Mouse (Mus musculus) neural tube, embryonic 14.5 days (tissue): ENCODE results near the gene Klhdc7b. TPM values are rescaled to one million over a fixed set of nuclear protein-coding genes. Genes with fewer than 3 reads are reported as not detected.

ENCODE experiments used
- ATAC-seq: fragments of 200-750 bp; cut with Nextera tagmentation; 2 replicates; pipeline ENCODE4 v1.8.0; 2017; ENCODE audit warnings: low read depth, mild to moderate bottlenecking, moderate TSS enrichment, moderate library complexity
- H3K27ac ChIP-seq: fragments of 300-500 bp; sonication (generic); 2 replicates; pipeline ENCODE4 v1.5.1; 2014; ENCODE audit warnings: low read depth, mild to moderate bottlenecking, control low read depth, low read length, moderate library complexity, mixed read lengths
- H3K27me3 ChIP-seq: fragments of 300-500 bp; sonication (generic); 2 replicates; pipeline ENCODE4 v1.6.1; 2014; ENCODE audit warnings: low read length; ENCODE audit not compliant: control insufficient read depth, insufficient read depth
- H3K36me3 ChIP-seq: fragments of 300-500 bp; sonication (generic); 2 replicates; pipeline ENCODE4 v1.6.1; 2014; ENCODE audit warnings: low read length, mixed read lengths; ENCODE audit not compliant: control insufficient read depth, insufficient read depth
- H3K4me1 ChIP-seq: fragments of 300-500 bp; sonication (generic); 2 replicates; pipeline ENCODE4 v1.6.1; 2014; ENCODE audit warnings: low read length; ENCODE audit not compliant: control insufficient read depth, insufficient read depth
- H3K4me2 ChIP-seq: fragments of 300-500 bp; sonication (generic); 2 replicates; pipeline ENCODE4 v1.6.1; 2014; ENCODE audit warnings: mild to moderate bottlenecking, low read depth, low read length, control low read depth
- H3K4me3 ChIP-seq: fragments of 300-500 bp; sonication (generic); 2 replicates; pipeline ENCODE4 v1.5.1; 2014; ENCODE audit warnings: low read depth, low read length, control low read depth, mixed read lengths
- H3K9ac ChIP-seq: fragments of 300-500 bp; sonication (generic); replicated peaks from 2 replicates; pipeline ENCODE4 v1.6.1; 2014; ENCODE audit warnings: low read depth, mild to moderate bottlenecking, control low read depth, low read length, mixed read lengths
- H3K9me3 ChIP-seq: fragments of 300-500 bp; sonication (generic); 2 replicates; pipeline ENCODE4 v1.6.1; 2016; ENCODE audit warnings: low read length; ENCODE audit not compliant: control insufficient read depth
- WGBS: fragments of 180-500 bp; shearing (Covaris S2); extraction: QIAGEN DNeasy Blood & Tissue Kit; methylation state at CpG from one replicate; pipeline ENCODE4 v1.1.7; 2014; 5-methylcytosine and 5-hydroxymethylcytosine counted together
- polyA plus RNA-seq: library from polyadenylated mRNA; unstranded; fragments of >200 nt; fragmentation: Nextera tagmentation; extraction: Ambion mirVana; gene quantifications from 2 replicates; pipeline ENCODE4 v1.2.1, GENCODE M21; 2014

The Klhdc7b gene
- polyA plus RNA-seq, 1 experiment from 2014 or later, result 0.07 TPM

DNA sequence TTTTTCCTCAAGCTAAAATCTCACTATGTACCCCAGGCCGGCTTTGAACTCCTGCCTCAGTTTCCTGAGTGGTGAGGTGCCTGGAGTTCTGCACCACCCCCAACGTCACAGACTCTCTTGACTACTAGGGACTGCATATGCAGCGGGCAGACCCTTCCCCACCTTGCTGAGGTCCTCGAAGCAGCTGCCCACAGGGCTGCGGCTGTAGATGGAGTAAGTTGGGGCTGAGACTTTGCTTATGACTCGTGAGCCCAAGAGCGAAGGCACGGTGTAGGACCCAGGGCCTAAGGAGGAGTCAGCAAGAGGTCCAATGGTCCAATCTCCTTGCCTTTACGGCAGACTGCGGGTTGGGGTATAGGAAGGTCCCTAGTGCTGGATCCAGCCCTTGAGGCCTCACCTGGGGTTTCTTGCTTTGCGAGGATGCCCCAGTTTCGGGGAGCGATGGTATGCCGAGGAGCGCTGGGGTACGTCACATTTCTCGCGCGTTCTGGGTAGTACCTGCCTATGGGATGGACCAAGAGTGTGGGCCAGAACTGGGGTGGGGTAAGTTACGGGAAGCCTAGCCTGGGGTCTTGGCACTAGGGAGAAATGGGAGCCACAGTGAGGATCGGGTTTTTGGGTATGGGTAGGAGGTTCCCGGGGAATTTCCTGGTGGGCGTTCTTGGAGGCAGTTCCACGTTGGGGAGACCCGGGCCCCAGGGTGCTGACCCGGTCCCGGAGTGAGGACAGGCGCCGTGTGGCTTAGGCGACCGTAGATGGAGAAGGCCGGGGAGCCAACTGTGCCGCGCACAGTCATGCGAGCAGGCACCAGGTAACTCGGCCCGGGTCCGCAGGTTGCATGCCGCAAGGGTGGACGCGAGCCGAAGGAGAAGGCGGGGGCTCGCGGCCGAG, 6.5 kb upstream of the Klhdc7b start:
- H3K4me1 ChIP-seq, result peaks cover 16% of the 10 kb centered on the region
- WGBS, result 11% methylated on average over 46 of the region's 46 CpGs
- no peak overlapping the region for H3K27ac ChIP-seq
- no peak for ATAC-seq
- H3K27me3 ChIP-seq, result peaks cover 26% of the 10 kb centered on the region
- H3K9me3 ChIP-seq, result no peaks in the 10 kb centered on the region
- H3K9ac ChIP-seq, result peak overlapping the region; percentile 25
- H3K36me3 ChIP-seq, result no peaks in the 10 kb centered on the region
- peak overlapping the region; percentile 55 for H3K4me2 ChIP-seq
- H3K4me3 ChIP-seq, result peak overlapping the region; percentile 23

DNA sequence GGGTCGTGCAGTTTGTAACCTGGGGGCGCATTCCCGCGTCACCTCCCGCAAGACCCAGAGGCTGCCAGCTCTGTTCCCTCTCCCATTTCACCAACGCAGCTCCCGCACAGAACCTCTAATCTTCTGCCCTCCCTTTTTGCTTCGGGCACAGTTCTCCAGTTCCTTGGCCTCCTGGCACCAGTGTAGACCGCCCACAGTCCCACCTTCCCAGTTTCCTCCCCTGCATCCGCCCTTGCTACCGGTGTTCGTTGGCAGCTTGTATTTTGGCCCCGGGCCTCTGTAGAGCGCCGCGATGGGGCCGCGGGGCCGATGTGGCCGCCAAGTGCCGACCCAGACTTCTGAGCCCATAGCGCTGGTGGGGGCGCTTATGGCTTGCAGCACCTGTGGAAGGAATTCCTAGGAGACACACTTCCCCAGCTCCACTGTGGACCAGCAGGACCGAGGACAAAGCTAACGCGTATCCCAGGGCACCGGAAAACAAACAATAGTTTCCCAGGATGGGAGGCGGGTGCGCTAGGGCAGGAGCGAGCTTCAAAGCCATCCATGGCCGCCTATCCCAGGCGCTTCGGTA, 5.8 kb upstream of the Klhdc7b start, which contains the start of gene Odf3b:
Gene Odf3b, minus strand, starts transcription at position 452 of the 571 bp plus-strand sequence.
- Histone ChIP-seq H3K4me1 (peaks cover 14% of the 10 kb centered on the region; the same call in 1 of the 2 replicates), H3K27ac (no peak within 1 kb of the TSS), H3K9ac (peak within 1 kb of the TSS; percentile 25), H3K27me3 (peaks cover 26% of the 10 kb centered on the region), H3K9me3 (no peaks in the 10 kb centered on the region), H3K36me3 (no peaks in the 10 kb centered on the region), H3K4me2 (peak within 1 kb of the TSS; percentile 55), H3K4me3 (peak within 1 kb of the TSS; percentile 23)
- ATAC-seq, result no peak
- WGBS, result 1% methylated on average over 29 of the region's 33 CpGs

DNA sequence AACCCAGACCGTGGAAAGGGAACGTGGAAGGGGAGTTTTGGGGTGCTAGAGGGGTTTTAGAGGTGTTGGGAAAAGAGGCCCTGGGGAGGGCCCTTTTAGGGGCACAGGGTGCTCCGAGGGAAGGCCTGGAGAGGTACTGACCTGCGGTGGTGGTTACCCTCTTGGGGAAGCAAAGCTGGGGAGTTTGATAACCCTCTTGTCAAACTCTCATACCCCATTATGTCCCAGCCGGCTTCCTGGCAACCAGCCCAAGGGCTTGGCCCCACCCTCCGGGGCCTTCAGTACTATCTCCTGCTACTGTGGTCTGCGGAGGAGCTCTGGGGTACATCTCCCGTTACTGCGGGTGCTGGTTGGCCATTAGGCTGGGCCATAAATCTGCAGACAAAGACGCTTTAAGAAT, 5.3 kb upstream of the Klhdc7b start:
- no peak for ATAC-seq
- peak overlapping the region; percentile 23; the same call in 1 of the 2 replicates for H3K4me3 ChIP-seq
- no peak overlapping the region for H3K27ac ChIP-seq
- peaks cover 26% of the 10 kb centered on the region for H3K27me3 ChIP-seq
- WGBS, result 4% methylated on average over 10 of the region's 10 CpGs
- no peaks in the 10 kb centered on the region for H3K9me3 ChIP-seq
- H3K9ac ChIP-seq, result no peak overlapping the region
- peaks cover 10% of the 10 kb centered on the region; the same call in 1 of the 2 replicates for H3K4me1 ChIP-seq
- no peaks in the 10 kb centered on the region for H3K36me3 ChIP-seq
- H3K4me2 ChIP-seq, result peak overlapping the region; percentile 55

DNA sequence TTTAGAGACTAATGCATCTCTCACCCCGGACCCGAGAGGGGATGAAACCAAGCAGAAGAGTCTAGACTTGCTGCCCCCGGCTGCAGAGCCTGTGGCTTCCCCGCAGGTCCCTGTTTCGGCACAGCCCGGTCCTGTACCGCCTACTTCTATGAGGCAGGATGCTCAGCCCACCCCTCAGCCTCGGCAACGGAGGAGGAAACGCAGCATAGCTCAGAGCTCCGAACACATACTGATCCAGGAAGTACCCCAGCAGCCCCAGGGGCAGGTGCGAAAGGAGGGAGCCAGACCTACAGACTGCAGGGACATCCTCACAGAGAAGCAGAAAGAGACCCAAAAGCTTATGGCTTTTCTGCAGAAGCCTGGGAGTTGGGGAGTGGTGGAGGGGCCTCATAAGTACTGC, 2.4 kb downstream of the Klhdc7b start:
- no peak overlapping the region for H3K4me2 ChIP-seq
- no peaks in the 10 kb centered on the region for H3K27me3 ChIP-seq
- no peak for ATAC-seq
- no peak overlapping the region for H3K9ac ChIP-seq
- H3K9me3 ChIP-seq, result no peaks in the 10 kb centered on the region
- no peaks in the 10 kb centered on the region for H3K4me1 ChIP-seq
- H3K27ac ChIP-seq, result no peak overlapping the region
- H3K36me3 ChIP-seq, result no peaks in the 10 kb centered on the region
- H3K4me3 ChIP-seq, result no peak overlapping the region
- WGBS, result 47% methylated on average over 12 of the region's 12 CpGs

DNA sequence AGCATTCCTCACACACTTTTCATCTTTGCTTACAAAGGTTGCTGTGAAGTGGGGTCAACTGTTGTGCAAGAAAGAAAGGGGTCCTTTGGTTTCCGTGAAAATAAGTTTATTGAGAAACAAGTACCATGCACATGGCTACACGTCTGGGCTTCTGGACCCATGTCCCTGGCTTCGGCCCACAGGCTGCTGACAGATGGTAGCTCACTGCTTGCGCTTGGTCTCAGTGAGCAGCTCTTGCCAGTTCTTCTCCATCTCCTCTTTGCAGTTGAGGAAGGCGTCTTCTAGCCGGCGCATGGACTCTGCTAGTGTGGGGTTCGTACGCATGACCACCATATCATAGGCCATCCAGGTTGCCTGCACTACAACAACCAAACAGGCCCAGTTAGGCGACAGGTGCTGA, 5.4 kb downstream of the Klhdc7b start:
- H3K4me2 ChIP-seq, result no peak overlapping the region
- H3K4me3 ChIP-seq, result no peak overlapping the region
- H3K4me1 ChIP-seq, result no peaks in the 10 kb centered on the region
- no peak for ATAC-seq
- no peaks in the 10 kb centered on the region for H3K36me3 ChIP-seq
- H3K9me3 ChIP-seq, result no peaks in the 10 kb centered on the region
- 95% methylated on average over 10 of the region's 10 CpGs for WGBS
- no peak overlapping the region for H3K9ac ChIP-seq
- no peaks in the 10 kb centered on the region for H3K27me3 ChIP-seq
- H3K27ac ChIP-seq, result no peak overlapping the region

DNA sequence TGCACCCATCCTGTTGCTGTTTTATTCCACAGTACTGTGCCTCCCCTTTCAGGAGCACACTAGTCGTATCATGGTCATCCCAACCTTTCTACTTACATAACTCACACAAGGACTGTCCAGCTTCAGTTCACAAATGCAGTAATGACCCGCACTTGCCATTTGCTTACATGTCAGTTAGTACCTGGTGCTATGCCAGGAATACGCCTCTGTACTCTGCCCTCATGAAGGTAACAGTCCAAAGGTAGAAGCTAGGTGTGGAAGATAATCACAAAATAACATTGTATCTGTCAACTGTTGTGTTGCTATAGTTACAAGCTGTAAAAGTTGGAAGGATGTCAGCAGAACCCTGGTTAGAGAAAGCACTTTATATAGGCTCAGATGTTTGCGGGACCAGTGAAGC, 12.2 kb downstream of the Klhdc7b start:
- ATAC-seq, result no peak
- H3K27ac ChIP-seq, result no peak overlapping the region
- no peaks in the 10 kb centered on the region for H3K27me3 ChIP-seq
- 88% methylated on average over 4 of the region's 4 CpGs for WGBS
- H3K9me3 ChIP-seq, result no peaks in the 10 kb centered on the region
- H3K4me3 ChIP-seq, result no peak overlapping the region
- no peaks in the 10 kb centered on the region for H3K4me1 ChIP-seq
- no peak overlapping the region for H3K4me2 ChIP-seq
- no peak overlapping the region for H3K9ac ChIP-seq
- no peaks in the 10 kb centered on the region for H3K36me3 ChIP-seq

DNA sequence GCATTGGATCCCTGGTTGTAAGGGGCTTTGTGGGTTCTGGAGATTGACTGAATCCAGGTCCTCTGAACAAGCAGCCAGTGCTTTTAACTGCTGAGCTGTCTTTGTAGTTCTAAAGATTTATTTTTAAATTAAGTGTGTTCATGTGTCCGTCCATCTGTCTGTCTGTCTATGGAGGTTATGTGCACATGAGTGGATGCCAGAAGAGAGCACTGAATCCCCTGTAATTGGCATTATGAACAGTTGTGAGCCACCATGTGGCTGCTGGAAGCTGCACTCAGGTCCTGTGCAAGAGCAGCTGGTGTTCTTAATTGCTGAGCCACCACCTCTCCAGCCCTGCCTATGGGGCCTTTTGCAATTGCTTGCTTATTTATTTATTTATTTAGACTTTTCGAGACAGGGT, 13.4 kb downstream of the Klhdc7b start:
- Histone ChIP-seq H3K27me3 (no peaks in the 10 kb centered on the region), H3K9me3 (no peaks in the 10 kb centered on the region), H3K4me2 (no peak overlapping the region), H3K4me1 (no peaks in the 10 kb centered on the region), H3K4me3 (no peak overlapping the region), H3K36me3 (no peaks in the 10 kb centered on the region), H3K9ac (no peak overlapping the region), H3K27ac (no peak overlapping the region)
- 80% methylated on average over 2 of the region's 2 CpGs for WGBS
- no peak for ATAC-seq

DNA sequence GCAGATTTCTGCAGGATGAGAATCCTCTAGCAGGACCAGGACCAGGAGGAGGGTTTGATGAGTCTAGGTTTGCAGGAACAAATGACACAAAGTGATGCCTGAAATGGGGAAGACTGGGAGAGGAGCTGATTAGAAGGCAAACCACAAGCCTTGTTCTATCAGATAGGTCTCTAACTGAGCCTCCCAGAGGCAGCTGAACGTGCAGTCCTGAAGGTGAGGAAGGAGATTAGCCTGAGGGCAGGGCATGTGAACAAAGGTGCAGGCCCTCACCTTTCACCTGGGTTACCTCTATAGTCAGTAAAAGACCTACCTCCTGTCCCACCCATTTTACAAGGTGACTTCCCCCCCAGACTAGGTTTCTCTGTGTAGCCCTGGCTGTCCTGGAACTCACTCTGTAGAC, 15.0 kb downstream of the Klhdc7b start:
- Histone ChIP-seq H3K4me3 (no peak overlapping the region), H3K27ac (no peak overlapping the region), H3K27me3 (no peaks in the 10 kb centered on the region), H3K4me1 (no peaks in the 10 kb centered on the region), H3K9me3 (no peaks in the 10 kb centered on the region), H3K4me2 (no peak overlapping the region), H3K9ac (no peak overlapping the region), H3K36me3 (no peaks in the 10 kb centered on the region)
- ATAC-seq, result no peak
- WGBS, result 67% methylated on average over 1 of the region's 1 CpGs

DNA sequence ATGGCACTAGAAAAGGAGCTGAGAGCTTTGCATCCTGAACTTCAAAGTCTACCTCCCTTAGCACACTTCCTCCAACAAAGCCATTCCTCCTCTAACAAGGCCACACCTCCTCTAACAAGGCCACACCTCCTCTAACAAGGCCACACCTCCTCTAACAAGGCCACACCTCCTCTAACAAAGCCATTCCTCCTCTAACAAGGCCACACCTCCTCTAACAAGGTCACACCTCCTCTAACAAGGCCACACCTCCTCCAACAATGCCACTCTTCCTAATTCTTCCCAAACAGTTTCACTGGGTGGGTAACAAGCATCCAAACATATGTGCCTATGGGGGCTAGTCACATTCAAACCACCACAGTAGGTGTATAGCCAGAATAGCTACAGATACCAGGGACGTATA, 17.8 kb downstream of the Klhdc7b start:
- Histone ChIP-seq H3K4me2 (no peak overlapping the region), H3K9ac (no peak overlapping the region), H3K9me3 (no peaks in the 10 kb centered on the region), H3K27me3 (no peaks in the 10 kb centered on the region), H3K4me3 (no peak overlapping the region), H3K4me1 (no peaks in the 10 kb centered on the region), H3K36me3 (no peaks in the 10 kb centered on the region), H3K27ac (no peak overlapping the region)
- WGBS, result 90% methylated on average over 1 of the region's 1 CpGs
- ATAC-seq, result no peak
